In the genomic region with DNA sequence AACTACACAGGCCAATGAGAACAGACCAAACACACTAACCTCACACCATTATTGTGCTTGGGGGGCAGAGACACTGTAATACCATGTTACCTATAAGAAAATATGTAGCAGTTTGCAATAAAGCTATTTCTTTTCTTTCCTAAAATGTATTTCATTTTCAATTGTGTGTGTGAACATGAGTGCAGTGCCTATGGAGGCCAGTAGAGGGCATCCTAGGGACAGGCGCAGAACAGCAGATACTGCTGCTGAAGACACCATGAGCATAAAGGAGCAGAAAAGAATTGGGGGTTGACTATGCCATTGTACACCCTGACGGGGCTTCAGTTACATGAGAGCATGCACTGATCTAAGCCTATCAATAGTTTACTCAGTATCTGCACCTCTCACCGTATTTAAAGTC, we compare ENCODE assay signal across 24 mouse cellular contexts.
A peak's percentile ranks its signal among the peaks of the same experiment; 100 is the strongest.
DNase-seq lines count a peak whose midpoint lies in the region; TF ChIP-seq lines count a peak whose summit lies in the region.
"Had no signal": no experiment of that assay in that cellular context is flagged by ENCODE, and none has a peak within 500 bp of the region (broad histone marks: within the 10 kb centered on the region; RNA-seq: fewer than 3 reads in every experiment).

No protein-coding gene starts in this region.

- TF ChIP-seq EP300 in heart, adult 2 months (IDR thresholded peaks at IDR 0.05; ENCODE audit: insufficient read depth, low read depth, low read length), result no peak

- H3K9ac ChIP-seq in heart, adult 2 months (ENCODE audit: low read depth, low read length), result no peak overlapping the region
- H3K9ac ChIP-seq: embryonic facial prominence, embryonic 13.5 days; forebrain, embryonic 15.5 days; heart, embryonic 15.5 days; liver, embryonic 15.5 days; midbrain, embryonic 13.5 days had no signal

- no peak overlapping the region for H3K4me3 ChIP-seq in heart, adult 2 months
- H3K4me3 ChIP-seq in left cerebral cortex, adult 2 months, result no peak overlapping the region
- H3K4me3 ChIP-seq in E14TG2a.4 (replicated peaks; ENCODE audit: low read length), result no peak overlapping the region
- H3K4me3 ChIP-seq: embryonic facial prominence, embryonic 13.5 days; forebrain, embryonic 10.5 days; forebrain, embryonic 15.5 days; heart, embryonic 10.5 days; heart, embryonic 15.5 days; liver, embryonic 15.5 days; midbrain, embryonic 13.5 days had no signal

- H3K79me2 ChIP-seq in heart, adult 2 months (replicated peaks; ENCODE audit: control insufficient read depth, insufficient read depth, low read length), result no peaks in the 10 kb centered on the region

- no peak for TF ChIP-seq POLR2A in heart, adult 2 months (IDR thresholded peaks at IDR 0.05; ENCODE audit: insufficient read depth, low read depth, low read length)
- no peak for TF ChIP-seq POLR2A in brain, embryonic 14.5 days (IDR thresholded peaks at IDR 0.05; ENCODE audit: borderline replicate concordance, extremely low read depth, insufficient read depth, insufficient read length, poor library complexity, severe bottlenecking)

- no peaks in the 10 kb centered on the region for H3K27me3 ChIP-seq in heart, adult 2 months (ENCODE audit: control insufficient read depth, insufficient read depth, low read length)
- H3K27me3 ChIP-seq in E14TG2a.4 (ENCODE audit: insufficient read depth, low read length), result peaks cover 27% of the 10 kb centered on the region
- H3K27me3 ChIP-seq: liver, embryonic 15.5 days had no signal

- TF ChIP-seq CTCF in heart, adult 2 months (IDR thresholded peaks at IDR 0.05), result peak; percentile 39
- TF ChIP-seq CTCF in left cerebral cortex, adult 2 months (IDR thresholded peaks at IDR 0.05), result peak; percentile 21
- peak; percentile 52 for TF ChIP-seq CTCF in E14TG2a.4 (conservative IDR thresholded peaks at IDR 0.05; ENCODE audit: low read length)
- peak; percentile 22; the same call in 1 of the 2 replicates for TF ChIP-seq CTCF in brain, embryonic 14.5 days (IDR thresholded peaks at IDR 0.05; ENCODE audit: borderline replicate concordance, extremely low read depth, insufficient read depth, insufficient read length)

- DNase-seq in heart, adult 2 months, result no peak
- no peak for DNase-seq in heart, adult 8-10 months (ENCODE audit: low spot score)
- DNase-seq in left cerebral cortex, adult 2 months (ENCODE audit: extremely low spot score in 1 of 2, low spot score in 2 of 2), result no peak
- DNase-seq in left cerebral cortex, postnatal 14 days (ENCODE audit: low spot score in 2 of 2), result no peak
- DNase-seq in brain, embryonic 14.5 days (ENCODE audit: low read depth), result no peak
- DNase-seq in frontal cortex, postnatal 10 days (ENCODE audit: low spot score in 2 of 2), result no peak
- DNase-seq: adrenal gland, postnatal 10 days; cerebellum, adult 11 months; cerebellum, adult 9-11 months; gastrocnemius, postnatal 10 days; kidney, postnatal 36 days; layer of hippocampus, postnatal 36 days; liver; lung, postnatal 4 days; thymus, postnatal 25 days had no signal

- H3K27ac ChIP-seq in heart, adult 2 months, result no peak overlapping the region
- H3K27ac ChIP-seq in left cerebral cortex, adult 2 months, result no peak overlapping the region
- H3K27ac ChIP-seq: embryonic facial prominence, embryonic 13.5 days; forebrain, embryonic 10.5 days; forebrain, embryonic 15.5 days; heart, embryonic 10.5 days; heart, embryonic 15.5 days; liver, embryonic 15.5 days; midbrain, embryonic 13.5 days had no signal

- H3K9me3 ChIP-seq in E14TG2a.4 (ENCODE audit: low read length), result peaks cover 7% of the 10 kb centered on the region; the same call in 1 of the 2 replicates
- H3K9me3 ChIP-seq: heart, embryonic 10.5 days; heart, embryonic 15.5 days; liver, embryonic 15.5 days had no signal

- intact Hi-C loops in heart, adult 2 months (cut with DNase I), result loop anchor here (5.0 to 10.0 kb wide), 5 partner anchors 124 to 371 kb away; no protein-coding TSS in a partner anchor
- intact Hi-C loops in left cerebral cortex, adult 2 months (cut with DNase I), result loop anchor here (5.0 kb wide), 1 partner anchor 144 kb away; no protein-coding TSS in a partner anchor
- intact Hi-C loops in left cerebral cortex, postnatal 14 days (cut with DNase I), result loop anchor here (5.0 kb wide), 1 partner anchor 376 kb away; no protein-coding TSS in a partner anchor

- H3K4me1 ChIP-seq in heart, adult 2 months (ENCODE audit: control insufficient read depth, insufficient read depth, low read length), result no peaks in the 10 kb centered on the region
- H3K4me1 ChIP-seq in E14TG2a.4 (replicated peaks; ENCODE audit: low read depth, low read length), result peaks cover 8% of the 10 kb centered on the region; the same call in 1 of the 2 replicates
- H3K4me1 ChIP-seq: heart, embryonic 10.5 days; heart, embryonic 15.5 days; liver, embryonic 15.5 days; megakaryocyte, embryonic 14.5 days had no signal

- WGBS in heart, adult 2 months, result 95% methylated on average over 3 of the region's 3 CpGs

- H3K36me3 ChIP-seq in heart, adult 2 months (ENCODE audit: control insufficient read depth, insufficient read depth, low read length), result no peaks in the 10 kb centered on the region
- H3K36me3 ChIP-seq in E14TG2a.4 (ENCODE audit: insufficient read depth, low read length), result no peaks in the 10 kb centered on the region
- H3K36me3 ChIP-seq: embryonic facial prominence, embryonic 13.5 days; forebrain, embryonic 10.5 days; forebrain, embryonic 15.5 days; heart, embryonic 10.5 days; heart, embryonic 15.5 days; liver, embryonic 15.5 days; midbrain, embryonic 13.5 days had no signal
